Mouse (Mus musculus) thymus, postnatal 10 days (tissue): ENCODE data around the gene Baz2a.
"Not testable (repeated sequence)": the region's sequence is repeated elsewhere in the genome, so short reads cannot be mapped to it uniquely, and the experiment has no call there.

ENCODE experiments used
- DNase-seq, 2 experiments: peaks; one replicate each; pipeline ENCODE4 v3.0.0; 2021; ENCODE audit warnings: low spot score in 2 of 2

The Baz2a gene

DNA sequence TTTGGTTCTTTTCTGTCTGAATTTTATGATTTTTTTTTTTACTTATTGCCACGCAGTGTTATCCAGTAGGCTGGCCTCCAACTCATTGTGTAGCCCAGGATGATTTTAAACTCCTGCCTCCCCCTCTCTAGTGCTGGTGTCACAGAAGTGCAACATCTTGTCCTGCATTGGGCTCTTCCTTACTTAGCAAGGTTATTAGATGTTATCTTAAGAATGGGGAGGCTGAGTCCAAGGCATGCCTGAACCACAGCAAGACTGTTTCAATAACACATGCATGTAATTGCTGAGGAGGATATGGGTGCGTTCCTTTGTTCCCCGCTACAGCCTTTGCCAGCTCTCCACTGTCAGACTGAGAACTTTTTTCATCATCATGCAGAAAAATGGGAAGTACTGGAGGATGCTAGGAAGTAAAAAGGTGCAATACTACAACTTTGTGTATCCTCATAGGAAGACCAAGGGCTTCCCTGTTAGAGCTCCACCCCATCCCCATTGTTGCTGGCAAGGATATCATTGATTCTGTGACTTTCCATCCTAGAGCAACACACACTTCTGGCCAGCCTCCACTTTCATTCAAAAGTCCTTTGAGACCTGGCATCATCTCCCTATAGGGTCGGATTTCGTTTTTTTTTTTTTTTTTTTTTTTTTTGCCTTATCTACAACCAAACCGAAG, 9.4 kb upstream of the Baz2a start:
- no peak for DNase-seq

- DNase-seq = no peak
These were observed 8.9 kb upstream of the Baz2a start for GRCm38 (mm10) chr10:128082477-128082808.

DNA sequence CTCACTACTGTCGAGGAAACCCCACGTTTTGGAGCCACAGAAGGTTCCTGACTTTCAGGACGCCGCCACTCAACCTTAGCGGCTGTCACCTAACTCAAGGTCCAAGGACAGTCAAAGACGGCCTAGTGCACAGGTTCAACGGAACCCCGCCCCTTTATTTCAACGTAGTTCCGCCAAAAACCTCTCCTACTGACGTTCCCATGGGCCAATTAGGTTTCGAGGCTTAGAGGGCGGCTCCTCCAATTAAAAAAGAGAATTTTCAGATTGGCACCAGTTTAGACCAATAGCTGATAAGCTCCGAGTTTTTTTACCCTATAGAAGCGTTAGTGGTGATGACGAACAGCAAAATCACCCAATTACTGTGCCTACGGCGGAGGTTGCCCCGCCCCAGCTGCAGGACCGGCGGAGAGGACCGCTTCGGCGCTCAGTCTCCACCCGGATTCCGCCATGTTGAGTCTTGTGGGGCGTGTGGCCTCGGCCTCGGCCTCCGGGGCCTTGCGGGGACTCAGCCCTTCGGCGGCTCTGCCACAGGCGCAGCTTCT, 8.4 kb upstream of the Baz2a start, which contains the start of gene Atp5b:
Gene Atp5b (plus strand): TSS at position 394 of the 542 bp plus-strand sequence.
- DNase-seq = peak; percentile 97 to 98

- DNase-seq = peak in 1 of 2 experiments; percentile 23
These were observed 7.7 kb upstream of the Baz2a start for GRCm38 (mm10) chr10:128083688-128084087.

DNA sequence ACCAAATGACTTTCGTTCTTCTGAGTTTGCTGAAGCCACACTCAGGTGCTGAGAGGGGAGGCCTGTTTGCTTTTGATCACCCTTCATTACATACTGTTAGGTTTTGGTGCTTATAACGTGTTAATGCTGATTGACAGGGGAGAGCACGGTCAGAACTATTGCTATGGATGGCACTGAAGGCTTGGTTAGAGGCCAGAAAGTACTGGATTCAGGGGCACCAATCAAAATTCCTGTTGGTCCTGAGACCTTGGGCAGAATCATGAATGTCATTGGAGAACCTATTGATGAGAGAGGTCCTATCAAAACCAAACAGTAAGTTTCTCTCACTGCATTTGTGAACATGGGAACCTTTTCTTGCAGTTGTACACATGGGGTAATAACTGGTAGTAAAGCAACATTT, 7.2 kb upstream of the Baz2a start:
- no peak for DNase-seq

DNA sequence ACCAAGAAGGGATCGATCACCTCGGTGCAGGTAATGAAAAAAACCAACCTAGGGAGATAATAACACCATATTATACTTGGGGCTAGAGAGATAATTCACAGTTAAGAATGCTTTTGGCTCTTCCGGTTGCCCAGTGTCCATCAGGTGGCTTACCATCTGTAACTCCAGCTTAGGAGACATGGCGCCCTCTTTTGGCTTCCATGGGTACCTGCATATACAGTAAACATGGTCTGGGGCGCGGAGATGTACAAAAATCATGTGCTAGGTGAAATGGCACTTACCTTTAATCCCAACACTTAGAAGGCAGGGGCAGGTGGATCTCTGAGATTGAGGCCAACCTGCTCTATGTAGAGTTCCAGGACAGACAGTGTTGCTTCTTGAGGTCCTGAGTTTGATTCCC, 5.0 kb upstream of the Baz2a start:
- DNase-seq = peak in 1 of 2 experiments; percentile 56

- not testable (repeated sequence) for DNase-seq
These were observed 4.2 kb upstream of the Baz2a start for GRCm38 (mm10) chr10:128087216-128087615.

DNA sequence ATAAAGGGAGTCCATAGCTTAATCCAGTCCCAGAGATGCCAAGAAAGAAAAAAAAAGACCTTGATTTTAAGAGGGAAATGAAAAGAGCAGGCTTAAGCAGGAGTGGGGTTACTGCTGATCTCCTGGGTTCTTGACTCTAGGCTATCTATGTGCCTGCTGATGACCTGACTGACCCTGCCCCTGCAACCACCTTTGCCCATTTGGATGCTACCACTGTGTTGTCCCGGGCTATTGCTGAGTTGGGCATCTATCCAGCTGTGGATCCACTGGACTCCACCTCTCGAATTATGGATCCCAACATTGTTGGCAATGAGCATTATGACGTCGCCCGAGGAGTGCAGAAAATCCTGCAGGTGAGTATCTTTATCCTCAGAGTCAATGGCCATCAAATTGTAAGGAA, 3.2 kb upstream of the Baz2a start:
- no peak for DNase-seq

DNA sequence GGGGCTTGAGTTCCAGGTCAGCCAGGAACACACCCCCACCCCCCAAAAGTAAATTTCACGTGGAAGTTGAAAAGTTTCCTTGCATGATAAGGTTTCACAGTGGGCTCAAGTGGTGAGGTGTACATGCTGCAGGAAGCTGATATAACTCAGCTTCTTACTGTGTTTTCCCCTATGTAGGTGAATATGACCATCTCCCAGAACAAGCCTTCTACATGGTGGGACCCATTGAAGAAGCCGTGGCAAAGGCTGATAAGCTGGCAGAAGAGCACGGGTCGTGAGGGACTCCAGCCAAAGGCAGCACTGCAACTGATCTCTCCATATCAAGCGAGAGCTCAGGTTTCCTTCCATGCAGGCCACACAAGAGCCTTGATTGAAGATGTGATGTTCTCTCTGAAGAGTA, 1.5 kb upstream of the Baz2a start:
- DNase-seq = no peak

DNA sequence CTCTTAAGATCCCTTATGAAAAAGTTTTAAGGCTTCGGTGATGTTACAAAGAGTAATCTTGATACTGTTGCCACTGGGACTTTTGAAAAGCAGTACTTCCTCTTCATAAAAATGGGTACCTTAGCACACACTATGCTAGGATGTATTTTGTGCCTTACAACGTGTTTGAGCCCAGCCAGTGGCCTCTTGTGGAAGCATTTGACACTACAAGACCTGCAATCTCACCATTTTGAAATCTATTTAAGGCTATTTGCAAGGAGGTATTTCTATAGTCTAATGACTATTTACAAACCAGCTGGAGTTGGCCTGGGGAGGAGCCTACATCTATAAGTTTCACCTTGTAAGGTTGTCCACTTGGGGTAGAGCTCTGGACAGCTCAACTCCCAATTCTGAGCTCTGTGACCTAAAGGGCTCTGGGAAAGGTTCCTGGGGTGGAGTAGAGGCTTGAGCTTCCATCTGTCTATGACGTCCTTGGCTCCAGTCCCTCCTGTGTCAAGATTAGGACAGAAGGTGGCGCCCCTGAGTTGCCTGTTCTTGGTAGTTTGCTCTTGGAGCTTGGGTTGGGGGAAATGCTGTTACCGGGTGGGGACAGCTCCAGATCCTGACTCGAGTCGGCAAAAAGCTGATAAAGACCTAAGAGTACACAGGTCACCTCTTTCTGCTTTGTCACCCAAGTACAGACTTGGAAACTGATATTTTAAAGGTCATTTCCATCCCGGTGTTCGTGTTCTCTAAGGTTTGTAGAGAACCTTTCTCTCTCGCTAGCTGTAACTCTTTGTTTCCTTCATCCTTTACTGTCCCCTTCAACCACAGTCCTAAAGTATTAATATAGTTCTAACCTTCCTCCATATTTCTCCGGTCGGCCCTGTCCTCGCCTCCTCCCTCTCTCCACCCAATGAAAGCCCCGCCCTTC, 470 bp upstream of the Baz2a start:
- peak; percentile 88 to 94 for DNase-seq

GRCm38 (mm10) chr10:128092506-128093495, 1.4 kb downstream of the Baz2a start:
- peak; percentile 72 to 76 for DNase-seq

DNA sequence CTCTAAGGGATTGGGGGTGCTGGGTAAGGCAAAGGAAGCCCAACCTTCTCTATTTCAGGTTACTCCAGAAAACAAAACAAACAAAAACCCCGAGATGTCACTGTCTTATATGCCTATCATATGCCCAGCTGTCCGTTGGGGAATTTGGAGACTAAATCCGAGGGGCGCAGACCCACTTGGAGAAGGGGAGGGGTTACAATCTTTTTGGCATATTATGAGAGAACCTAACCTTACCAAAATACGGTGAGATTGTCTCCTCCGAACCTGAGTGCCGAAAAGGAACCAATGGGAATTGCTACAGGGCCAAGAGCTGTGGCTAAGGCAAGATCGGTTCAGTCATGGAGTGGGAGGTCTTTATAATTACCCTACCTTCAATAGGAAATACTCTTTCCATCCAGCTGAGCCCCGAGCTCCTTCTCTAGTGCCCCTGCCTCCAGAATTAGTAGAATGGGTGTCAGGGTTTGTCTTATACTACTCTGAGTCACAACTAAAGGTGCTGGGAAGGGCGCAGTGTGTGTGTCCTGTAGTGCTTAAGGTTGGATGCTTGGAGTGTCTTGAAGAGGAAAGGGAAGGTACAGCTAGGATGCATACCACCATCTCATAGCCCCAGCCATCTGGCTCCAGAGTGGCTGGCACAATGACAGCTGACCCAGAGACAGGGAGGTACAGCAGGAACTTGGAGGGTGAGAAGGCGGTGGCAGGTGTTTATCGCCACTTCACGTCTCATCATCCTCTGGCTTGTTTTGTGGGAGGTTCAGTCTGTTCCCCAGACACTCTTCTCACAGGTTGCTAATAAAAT, 2.3 kb downstream of the Baz2a start:
- peak; percentile 23 to 26 for DNase-seq

GRCm38 (mm10) chr10:128094340-128094968, 3.1 kb downstream of the Baz2a start:
- peak; percentile 92 to 93 for DNase-seq

DNA sequence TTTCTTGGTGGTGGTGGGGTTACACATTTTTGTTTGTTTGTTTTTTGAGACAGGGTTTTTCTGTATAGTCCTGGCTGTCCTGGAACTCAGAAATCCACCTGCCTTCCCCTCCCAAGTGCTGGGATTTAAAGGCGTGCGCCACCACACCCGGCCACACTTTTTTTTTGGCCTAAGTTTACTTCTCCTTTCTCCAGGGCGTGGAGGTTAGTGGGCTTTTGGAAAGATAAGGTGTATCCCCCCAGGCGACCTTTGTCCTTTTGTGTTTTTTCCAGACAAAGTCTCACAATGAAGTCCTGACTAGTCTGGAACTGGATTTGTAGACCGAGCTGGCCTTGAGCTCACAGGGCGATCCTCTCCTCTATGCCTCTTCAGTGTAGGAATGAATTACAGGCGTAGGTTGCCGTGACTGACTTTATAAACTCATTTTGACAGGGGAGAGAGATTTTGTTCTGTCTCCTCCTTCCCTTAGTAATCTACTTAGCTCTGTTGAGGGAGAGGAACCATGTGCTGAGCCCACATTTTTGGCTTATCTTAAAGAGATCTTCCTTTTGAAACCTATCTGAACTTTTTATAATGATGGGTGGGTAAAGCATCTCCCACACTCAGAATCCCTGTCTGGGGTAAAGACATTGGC, 3.7 kb downstream of the Baz2a start:
- no peak for DNase-seq

DNA sequence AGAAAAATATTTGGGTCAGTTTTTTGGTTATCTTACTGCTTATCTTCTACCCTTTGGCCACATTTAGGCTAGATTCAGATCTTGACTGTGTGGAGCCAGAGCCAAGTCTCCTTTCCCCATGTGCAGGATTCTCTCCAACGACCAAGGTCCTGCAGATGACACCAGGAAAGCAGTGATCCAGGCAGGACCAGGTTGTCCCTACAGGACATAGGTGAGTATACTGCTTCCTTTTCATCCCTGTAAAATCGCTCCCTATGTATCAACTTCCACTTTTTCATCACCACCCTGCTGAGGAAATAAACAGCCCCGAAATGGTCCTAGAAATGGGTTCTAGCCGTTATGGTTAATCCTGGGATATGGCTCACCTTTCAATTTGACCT, 4.9 kb downstream of the Baz2a start:
- DNase-seq = no peak

DNA sequence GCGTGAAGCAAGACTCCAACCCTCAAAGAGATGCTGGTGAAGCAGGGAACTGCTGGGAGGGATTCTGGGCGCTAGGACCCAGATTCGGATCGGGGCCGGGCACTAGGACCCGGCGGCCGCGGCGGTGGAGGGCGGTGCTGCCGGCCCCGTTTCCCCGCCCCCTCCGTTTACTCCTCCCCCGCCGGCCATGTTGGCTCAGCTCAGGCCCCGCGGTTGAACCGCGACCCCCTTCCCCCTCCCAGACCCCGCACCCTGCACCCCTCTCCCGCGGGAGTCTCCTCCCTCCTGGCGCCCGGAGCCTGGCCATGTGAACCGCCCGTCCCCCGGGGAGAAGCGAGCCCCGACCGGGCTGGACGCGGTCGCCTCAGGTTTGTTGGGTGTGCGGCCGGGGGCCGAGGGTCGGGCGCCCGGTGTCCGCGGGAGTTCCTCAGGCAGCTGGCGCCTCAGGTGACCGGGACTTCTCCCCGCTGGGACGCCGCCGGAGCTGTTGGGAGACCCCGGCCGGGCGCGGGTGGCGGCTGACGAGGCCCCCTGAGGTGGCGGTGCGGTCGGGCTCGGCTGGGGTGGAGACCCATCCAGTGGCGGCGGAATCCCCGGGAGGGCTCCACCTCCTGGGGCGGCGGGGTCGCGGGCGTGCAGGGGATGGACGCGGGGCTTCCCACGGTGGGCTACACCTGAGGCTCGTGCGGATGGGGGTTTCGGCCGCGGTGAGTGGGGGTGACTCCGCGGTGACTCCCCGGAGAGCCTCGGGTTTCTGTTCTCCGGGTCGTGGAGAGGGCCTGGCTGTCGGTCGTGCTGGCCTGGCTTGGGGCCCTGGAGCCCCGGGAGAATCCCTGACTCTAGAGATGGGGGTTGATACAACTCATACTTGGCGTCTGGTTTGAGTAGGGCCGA, 5.6 kb downstream of the Baz2a start:
- DNase-seq = peak; percentile 71 to 87

GRCm38 (mm10) chr10:128097587-128097971, 6.2 kb downstream of the Baz2a start:
- peak; percentile 66 to 70 for DNase-seq

DNA sequence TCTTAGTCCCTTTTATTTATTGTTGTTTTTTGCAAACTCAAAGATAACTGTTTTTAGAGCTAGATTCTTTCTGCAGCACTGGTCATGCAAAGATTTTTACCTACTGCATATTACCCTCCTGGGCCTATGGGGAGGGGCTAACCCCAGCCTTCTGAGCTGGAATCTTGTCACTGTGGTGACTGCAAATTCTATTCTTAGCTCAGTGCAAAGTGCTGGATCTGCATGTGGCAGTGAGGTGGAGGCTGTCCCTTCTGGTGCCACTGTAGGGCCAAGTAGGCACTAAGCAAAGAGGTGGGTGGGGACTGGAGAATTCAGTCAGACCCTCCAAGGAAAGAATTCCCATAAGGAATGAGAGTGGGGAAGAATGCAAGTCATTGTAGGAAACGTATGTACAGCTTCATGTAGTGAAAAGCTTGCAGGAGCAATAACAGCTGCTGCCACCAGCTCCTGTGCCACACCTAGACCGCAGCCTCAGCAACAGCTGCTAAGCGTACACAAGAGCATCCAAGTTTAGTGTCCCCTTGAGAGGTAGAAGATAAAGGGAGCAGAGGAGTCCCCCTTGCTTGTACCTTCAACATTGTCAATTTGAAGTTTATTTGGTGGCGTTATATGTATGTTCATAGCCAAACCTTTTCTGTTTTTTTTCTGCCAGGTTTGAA, 18.9 kb downstream of the Baz2a start:
- DNase-seq = no peak
